Mouse (Mus musculus): ENCODE measurements around the gene Exd1. TPM values are rescaled to one million over a fixed set of nuclear protein-coding genes. Genes with fewer than 3 reads are reported as not detected.

Exd1 gene
- 1 to 10 TPM in 1 of 2 experiments, under 1 TPM in 1; 0.85 to 1.6 TPM for total RNA-seq (2021)

DNA sequence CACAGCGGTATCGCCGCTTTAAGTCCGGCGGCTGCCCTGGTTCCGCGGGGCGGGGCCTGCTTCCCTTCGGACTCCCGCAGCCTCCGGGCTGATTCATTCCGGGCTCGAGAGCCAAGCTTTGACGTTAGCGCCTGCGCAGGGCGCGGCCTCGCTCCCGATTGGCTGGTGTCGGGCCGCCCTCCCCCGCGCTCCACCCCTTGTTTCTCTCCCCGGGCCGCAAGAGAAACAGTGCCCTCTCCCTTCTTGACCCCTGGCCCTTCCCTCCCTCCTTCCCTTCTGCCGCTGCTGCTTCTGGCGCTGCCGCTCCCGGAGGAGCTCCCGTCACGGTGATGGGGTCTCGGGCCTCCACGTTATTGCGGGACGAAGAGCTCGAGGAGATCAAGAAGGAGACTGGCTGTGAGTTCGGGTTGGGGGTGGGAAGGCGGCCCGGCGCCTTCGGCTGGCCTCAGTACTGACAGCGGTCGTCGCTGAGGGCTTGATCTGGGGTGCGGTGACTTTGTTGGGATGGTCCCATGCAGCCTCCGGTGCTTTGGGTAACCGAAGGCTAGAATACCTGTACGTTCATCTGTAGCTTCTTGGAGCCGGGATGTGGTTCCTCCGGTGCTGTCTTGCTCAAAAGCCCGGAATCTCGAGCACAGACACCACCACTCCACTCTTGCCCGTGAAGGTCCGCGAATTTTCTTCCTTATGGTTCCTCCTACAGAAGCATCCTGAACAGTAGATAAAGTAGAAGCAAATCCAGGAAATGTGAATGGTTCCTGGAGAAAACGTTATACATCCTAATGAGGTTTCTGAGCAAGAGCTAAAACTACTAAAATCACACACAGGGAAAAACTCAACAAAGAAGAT is at the start of gene Exd1, which contains the start of gene Chp1:
Gene Exd1, minus strand, starts transcription at position 106 of the 849 bp plus-strand sequence.
Gene Chp1, plus strand, starts transcription at position 176 of the 849 bp plus-strand sequence.
- peak; percentile 99 for DNase-seq
- intact Hi-C loops (cut with DNase I), result loop anchor here (5.0 kb wide), 1 partner anchor 45 kb away; no protein-coding TSS in a partner anchor

DNA sequence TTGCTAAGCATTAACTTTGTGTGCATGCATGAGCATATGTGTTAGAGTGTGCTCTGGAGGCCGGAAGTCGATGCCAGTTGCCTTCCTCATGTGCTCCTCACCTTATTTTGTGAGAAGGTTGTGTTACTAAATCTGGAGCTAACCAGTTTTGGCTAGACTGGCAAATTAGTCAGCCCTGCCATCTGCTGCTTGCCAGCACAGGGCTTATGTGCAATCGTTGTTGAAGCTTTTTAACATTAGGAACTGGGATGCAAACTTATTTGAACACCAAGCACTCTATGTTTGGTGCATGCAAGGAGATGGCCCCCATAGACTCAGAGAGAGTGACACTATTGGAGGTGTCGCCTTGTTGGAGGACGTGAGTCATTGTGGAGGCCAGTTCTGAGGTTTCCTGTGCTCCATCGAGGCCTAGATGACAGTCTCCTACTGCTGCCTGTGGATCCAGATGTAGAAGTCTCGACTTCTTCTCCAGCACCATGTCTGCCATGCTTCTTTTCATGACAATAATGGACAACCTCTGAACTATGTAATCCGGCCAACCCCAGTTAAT is 49.4 kb upstream of the Exd1 start:
- DNase-seq, result no peak

DNA sequence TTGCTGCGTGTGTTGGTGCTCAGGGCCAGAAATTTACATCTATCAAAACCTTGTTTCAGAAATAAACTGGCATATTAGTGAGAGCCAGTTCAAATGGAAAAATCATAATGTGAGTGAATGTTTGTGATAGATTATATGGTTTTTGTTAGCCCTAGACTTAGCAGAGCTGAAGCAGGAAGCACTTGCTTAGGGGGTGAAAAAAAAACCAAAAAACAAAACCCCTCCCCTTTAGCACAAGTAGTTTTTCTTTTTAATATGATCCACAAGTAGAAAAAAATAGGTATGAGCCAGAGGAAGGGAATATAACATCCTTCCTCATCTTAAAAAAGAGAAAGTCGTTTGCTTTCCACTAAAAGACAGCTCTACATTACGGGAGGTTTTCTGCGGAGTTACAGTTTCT is 47.9 kb upstream of the Exd1 start:
- no peak for DNase-seq
- intact Hi-C loops (cut with DNase I), result no loop called here

More for the DNA sequence above, 49.4 kb upstream of the Exd1 start:
- intact Hi-C loops (cut with DNase I), result no loop called here

DNA sequence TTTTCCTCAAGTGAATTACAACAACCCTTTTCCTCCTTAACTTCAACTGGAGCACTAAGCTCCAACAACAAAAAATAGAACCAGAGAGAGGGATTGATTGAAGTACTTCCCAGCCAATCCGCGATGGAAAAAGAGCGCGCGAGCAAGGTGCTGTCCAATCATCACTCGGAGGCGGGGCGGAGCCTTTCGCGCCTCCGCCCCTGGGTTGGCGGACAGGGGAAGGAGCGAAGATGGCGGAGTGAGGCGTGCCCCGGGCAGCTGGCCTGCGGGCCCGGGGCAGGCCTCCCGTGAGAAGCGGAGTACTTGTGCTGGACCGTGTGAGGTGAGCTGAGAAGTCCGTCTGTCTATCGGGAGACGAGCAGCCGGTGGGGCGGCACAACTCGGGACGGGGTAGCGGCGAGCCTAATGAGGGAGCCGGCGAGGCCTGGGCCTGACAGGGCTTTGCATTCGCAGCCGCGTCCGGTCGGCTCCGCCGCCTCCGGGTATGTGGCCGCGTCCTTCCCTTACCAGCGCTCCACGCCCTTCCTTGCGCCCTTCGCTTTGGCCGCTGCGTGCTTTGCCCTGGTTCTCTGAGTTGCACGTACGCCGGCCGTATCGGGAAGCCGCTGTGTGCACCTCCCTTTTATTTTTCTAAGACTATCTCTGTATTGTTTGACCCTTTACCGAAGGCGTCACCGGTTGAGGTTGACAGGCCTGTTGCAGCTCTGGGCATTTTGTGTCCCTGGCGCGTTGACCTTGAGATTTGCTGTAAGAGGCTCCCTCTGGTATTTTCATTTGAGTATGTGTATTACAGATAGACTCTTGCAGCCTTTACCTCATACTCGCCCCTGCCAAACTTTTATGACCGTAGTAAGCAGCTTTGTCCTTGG is 46.9 kb upstream of the Exd1 start:
- DNase-seq, result peak; percentile 98
- intact Hi-C loops (cut with DNase I), result loop anchor here (5.0 kb wide), 1 partner anchor 47 kb away; the partner anchor contains the start of genes Chp1 and Exd1

DNA sequence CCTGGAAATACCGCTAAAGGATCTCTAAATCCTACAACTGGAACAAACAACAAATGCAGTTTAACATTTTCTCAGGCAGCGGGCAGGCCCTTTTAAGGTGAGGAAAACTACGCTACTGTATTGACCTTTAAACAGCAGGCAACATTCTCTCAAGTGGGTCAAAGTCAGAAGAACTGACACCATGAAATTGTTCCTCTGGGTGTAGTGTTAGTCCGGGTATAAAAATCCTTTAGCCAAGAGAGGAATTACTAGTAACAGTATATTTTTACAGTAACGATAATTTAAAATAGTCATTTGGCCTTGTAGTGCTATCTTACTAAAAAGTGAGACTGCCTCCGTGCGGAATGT is 46.3 kb upstream of the Exd1 start:
- intact Hi-C loops (cut with DNase I), result loop anchor here (5.0 kb wide), 1 partner anchor 46 kb away; the partner anchor contains the start of genes Chp1 and Exd1
- no peak for DNase-seq

DNA sequence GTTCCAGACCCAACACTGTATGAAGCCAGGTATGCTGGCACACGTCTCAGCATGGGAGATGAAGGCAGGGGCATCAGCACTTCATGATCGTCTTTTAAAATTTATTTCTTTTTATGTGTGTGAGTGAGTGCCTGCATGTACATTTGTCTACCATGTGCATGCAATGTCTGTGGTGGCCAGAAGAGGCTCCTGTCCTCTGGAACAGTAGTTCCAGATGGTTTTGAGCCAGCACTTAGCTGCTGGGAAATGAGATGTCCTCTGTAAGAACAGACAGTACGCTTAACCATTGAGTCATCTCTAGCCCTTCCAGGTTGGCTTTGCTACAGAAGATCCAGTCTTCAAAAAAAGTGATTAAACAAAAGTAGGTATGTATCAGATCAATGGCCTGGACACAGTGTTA is 43.8 kb upstream of the Exd1 start:
- DNase-seq, result no peak
- intact Hi-C loops (cut with DNase I), result loop anchor here (5.0 kb wide), 1 partner anchor 44 kb away; the partner anchor contains the start of genes Chp1 and Exd1

DNA sequence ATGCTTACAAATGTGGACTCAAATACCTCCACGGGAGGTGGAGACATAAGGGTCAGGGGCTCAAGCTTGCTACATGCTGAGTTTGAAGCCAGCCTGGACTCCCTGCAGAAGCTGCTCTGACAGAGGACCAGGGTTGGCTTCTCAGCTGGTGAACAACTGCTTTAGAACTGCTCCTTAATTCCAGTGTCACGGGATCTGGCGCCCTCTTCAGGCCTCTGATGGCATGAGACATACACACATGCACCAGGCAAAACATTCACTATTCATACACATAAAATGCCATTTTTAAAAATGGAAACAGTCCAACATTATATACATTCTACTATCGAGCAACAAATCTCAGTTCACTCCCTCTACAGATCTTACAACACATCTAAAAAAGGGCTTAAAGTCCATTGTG is 40.0 kb upstream of the Exd1 start:
- peak; percentile 53 for DNase-seq
- intact Hi-C loops (cut with DNase I), result no loop called here

DNA sequence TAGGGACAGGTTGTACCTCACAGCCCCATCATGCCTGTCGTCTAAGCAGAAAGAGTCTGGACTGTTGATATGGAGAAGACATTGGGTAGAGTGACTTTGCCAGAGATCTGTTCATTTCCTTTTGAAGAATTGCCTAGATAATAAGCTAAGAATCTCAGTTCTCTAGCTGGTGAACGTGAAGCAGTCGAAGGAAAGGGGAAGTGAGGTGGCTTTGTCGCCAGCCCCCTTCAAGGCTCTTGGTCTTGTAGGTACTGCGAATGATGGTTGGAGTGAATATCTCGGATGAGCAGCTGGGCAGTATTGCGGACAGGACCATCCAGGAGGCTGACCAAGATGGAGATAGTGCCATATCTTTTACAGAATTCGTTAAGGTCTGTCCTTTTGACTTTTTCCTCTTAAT is 36.9 kb upstream of the Exd1 start:
- intact Hi-C loops (cut with DNase I), result no loop called here
- no peak for DNase-seq

DNA sequence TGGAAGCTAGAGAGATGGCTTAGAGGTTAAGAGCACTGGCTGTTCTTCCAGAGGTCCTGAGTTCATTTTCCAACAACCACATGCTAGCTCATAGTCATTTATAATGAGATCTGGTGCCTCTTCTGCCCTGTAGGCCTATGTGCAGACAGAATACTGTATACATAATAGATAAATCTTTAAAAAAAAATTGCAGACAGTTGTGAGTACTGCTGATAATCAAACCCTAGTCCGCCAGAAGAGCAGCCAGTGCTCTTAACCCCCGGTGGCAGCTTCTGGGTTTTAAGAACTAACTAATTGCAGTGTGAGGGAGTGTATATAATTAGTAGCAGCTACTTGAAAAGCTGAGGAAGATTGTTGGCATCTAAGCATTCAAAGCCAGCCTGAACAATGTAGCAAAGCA is 36.0 kb upstream of the Exd1 start:
- no peak for DNase-seq
- intact Hi-C loops (cut with DNase I), result no loop called here

DNA sequence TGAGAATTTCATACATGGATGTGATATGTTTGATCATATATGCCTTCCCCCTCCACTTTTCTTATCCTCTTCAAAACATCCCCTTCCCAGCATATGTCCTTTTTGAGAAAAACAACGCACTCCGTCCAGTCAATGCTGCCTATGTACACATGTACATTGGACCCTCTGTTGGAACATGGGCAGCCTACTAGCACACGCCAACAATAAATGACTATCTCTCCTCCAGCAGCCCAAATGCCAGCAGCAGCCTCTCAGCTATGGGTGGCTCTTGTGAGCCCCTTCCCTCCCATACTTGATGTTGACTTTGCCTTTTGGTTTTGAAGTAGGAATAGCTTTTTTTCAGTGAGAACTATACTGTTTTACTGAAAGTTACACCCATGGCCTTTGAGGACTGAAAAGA is 34.1 kb upstream of the Exd1 start:
- DNase-seq, result no peak
- intact Hi-C loops (cut with DNase I), result no loop called here

DNA sequence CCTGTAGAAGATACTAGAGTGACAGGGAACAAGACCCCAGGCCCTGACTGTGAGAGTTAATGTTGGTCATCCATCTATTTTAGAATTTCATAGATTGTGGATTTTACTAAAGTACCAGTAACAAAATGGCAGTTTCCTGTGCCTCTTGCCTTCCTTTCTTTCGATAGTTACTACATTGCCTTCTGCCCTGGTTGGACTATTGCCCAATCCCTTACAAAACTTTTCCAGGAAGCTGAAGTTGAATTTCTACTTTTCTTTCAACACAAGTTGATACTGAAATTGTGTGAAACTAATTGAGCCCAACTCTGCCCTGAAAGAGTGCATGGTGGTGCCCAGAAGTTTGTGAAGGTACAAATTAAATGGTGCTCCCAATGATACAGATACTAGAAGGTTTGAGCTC is 25.0 kb upstream of the Exd1 start:
- intact Hi-C loops (cut with DNase I), result no loop called here
- no peak for DNase-seq

DNA sequence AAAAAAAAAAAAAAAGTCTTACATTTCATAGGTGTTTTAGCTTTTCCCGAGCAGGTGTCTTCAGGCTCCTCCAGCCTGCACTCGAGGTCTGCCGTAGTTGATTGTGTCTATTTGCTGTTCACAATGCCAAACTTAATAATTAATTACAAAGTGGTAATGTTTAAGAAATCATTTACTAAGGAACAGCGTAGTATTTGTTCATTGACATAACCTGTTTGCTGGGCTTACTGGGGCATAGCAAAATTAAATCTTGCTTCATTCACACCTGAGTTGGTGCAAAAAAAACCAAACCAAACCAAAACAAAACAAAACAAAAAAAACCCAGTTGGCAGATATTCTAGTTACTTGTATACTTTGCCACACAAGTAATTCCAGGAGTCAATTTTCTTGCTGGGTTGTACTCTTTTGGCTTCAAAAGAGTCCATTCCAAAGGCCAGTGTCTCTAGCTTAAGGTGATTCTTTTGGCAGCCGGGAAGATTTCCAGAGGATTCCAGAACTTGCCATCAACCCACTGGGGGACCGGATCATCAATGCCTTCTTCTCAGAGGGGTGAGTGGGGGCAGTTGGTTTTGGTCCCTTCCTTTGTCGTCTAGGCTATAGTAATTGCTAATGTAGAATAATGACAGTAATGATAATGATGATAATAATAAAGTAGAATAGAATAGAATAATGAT is 18.9 kb upstream of the Exd1 start:
- no peak for DNase-seq
- intact Hi-C loops (cut with DNase I), result no loop called here

DNA sequence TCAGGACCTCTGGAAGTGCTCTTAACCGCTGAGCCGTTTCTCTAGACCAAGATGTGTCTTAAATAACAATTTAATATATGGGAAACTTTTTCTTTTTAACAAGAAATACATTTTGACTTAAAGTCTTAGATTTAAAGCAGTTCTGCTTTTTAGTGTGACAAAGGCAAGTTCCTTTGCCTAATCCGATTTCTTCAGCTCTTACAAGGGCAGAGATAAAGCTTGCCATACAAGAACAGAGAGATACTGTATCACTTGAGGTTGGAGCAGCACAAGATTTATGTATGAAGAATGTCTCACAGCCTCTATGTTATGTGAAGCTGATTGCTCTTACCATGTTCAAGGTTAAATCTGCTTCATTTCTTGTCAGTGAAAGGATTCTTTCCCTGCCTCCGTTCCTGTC is 17.9 kb upstream of the Exd1 start:
- intact Hi-C loops (cut with DNase I), result no loop called here
- no peak for DNase-seq

DNA sequence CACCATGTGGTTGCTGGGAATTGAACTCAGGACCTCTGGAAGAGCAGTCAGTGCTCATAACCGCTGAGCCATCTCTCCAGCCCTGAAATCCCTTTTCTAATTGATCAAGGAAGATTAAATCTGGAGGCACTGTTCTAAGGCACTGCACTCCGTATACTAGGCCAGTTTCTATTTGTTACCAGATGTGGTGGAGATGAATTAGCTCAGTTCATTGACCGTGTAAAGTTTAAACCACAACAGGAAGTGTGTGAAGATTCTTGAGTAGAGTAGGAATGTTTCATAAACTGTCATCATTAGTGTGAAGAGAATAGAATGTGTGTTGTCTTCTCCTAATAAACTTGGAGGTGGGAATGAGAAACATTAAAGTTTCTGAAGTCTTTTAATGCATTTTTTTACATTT is 14.4 kb upstream of the Exd1 start:
- intact Hi-C loops (cut with DNase I), result no loop called here
- no peak for DNase-seq

DNA sequence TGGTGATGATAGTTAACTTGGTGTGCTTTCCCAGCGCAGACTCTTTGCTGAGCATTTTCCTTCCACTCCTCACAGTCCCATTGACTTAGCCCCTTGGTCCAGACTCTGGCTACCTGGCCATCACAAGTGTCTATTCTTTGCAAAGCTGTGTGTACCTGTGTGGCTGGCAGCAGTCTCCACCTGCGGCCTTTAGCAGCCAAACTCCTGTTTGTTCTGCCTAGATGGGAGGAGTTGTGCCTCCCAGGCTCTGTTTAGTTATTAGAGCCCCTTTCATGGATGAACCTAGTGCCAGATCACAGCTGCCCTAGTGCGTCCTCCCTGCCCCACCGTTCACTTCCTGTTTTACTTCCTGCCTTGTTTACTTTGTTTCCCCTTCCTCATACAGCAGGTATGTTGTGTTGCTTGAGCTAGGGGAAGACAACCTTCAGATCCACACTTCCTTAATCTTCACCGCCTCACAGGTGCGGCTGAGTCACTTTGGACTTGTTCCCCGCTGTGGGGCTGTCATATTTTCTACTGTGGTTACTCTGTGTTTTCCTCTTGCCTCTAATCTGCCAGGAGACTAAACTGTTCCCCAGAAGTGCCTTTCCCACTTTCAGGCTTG is 11.4 kb upstream of the Exd1 start:
- intact Hi-C loops (cut with DNase I), result no loop called here
- no peak for DNase-seq

DNA sequence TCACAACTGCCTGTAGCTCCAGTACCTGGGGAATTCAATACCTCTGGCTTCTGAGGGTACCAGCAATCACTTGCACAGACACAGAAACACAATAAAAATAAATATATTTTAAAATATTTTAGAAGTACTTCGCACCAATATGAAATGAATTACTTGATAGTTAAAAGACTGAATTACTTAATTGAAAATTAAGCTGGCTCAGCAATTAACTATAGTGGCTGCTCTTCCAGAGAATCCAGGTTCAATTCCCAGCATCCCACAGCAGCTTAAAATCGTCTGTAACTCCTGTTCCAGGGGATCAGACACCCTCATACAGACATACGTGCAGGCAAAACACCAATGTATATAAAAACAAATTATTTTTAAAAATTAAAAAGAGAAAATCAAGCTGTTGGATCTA is 10.6 kb upstream of the Exd1 start:
- DNase-seq, result no peak
- intact Hi-C loops (cut with DNase I), result no loop called here

DNA sequence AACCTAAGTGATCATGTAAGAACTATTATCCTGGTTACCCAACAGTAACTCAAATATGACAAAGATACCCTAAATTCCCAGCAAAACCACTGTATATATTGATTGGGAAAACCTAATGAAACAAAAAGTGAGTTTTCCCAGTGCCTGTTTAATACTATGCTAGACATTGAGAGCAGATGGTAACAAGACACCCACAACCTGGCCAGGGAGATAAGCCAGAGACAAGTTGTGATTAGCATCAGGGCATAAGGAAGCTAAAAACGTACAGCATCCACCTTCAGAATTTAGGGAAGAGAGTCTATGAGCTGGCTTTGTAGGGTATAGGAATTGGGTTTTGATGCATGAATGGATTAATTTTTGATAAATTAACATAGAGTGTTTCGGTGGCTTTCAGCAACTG is 2.3 kb upstream of the Exd1 start:
- DNase-seq, result no peak
- intact Hi-C loops (cut with DNase I), result loop anchor here (5.0 kb wide), 1 partner anchor 43 kb away; no protein-coding TSS in a partner anchor

DNA sequence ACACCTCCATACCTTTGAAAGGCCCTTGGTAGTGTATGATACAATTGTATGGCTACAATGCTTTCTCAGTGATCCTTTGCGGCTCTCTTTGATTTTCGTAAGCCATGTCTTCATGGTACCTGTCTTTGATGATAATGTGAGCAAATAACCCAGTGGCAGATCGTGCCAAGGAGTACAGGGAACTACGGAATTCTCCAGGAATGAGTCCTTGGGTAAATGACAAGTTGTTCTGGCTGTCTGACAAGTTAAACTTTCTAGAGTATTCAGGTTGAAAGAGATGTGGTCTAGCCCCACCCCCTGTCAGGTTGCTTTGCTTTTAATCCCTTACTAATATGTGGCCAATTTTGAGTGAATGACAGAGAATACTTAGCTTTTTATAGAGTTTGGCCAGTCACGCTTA is 1.3 kb upstream of the Exd1 start:
- no peak for DNase-seq
- intact Hi-C loops (cut with DNase I), result loop anchor here (5.0 kb wide), 1 partner anchor 44 kb away; no protein-coding TSS in a partner anchor

DNA sequence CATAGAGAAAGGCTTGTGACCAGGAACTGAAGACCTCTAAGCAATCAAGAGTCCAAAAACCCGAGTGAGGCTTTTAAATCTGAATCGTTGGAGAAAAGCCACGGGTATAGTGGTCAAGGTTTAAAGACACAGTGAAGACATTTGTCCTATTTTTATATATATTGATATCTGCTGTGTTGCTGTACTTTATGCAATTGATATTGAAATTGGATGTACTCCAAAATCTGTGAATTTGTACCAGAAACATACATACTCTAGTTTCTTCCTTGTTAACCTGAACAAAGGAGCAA is 889 bp upstream of the Exd1 start:
- DNase-seq, result no peak
- intact Hi-C loops (cut with DNase I), result loop anchor here (5.0 kb wide), 1 partner anchor 44 kb away; no protein-coding TSS in a partner anchor

DNA sequence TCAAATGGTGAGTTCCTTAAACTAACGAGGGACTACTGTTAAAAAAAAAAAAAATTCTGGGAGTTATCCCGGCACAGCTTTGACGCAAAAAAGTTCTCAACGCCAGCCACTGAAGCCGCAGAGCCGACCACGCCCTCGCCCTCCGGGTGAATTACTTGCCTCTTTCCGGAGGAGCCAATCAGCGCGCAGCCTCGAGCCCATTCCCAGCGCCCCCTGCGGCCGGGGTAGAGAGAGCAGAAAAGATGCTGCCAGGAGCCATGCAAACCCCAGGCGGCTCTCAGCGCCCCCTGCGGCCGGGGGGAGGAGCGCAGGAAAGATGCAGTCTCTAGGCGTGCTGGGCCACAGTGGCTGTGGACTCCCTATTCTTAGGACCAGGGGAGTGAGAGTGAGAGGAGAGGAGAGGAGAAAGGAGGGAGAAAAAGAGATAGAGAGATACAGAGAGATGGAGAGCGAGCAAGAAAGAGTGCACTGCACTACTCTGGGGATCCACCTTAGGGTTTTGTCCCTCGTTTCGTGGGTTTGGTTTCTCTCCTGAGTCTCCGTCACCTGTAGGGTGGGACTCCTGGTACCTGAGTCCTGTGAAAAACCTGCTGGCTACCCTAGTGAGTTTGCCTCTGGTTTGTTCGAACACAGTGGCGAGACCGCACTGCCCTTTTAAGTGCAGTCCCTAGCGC is 442 bp downstream of the Exd1 start:
- intact Hi-C loops (cut with DNase I), result loop anchor here (5.0 kb wide), 1 partner anchor 45 kb away; no protein-coding TSS in a partner anchor
- DNase-seq, result peak; percentile 70

Measured in left cerebral cortex, postnatal 4 days (tissue).